Mouse (Mus musculus): Measurements from ENCODE around the gene Tmem211. TPM values are rescaled to one million over a fixed set of nuclear protein-coding genes. Genes with fewer than 3 reads are reported as not detected.

Tmem211 gene
- polyA plus RNA-seq, 1 experiment from 2014 or later, result 0.46 TPM

DNA sequence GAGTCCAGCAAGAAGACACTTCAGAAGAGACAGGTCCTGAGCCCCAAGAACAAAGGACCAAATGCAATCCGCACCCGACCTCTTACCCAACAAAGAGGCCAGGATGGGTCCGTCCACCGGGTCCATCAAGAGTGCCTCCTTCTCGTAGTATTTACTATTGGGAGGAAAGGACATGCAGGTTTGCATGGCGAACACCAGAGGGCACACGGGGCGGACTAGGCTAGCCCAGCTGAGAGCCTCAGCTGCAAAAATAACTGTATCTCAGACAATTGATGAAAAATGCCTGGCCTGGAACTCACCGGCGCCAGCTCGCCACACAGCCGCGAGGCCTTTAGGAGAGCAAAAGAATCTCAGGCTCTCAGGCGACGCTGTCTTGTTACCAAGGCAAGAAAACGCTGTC is 58.8 kb downstream of the Tmem211 start:
- ATAC-seq (ENCODE audit: low FRiP score, low TSS enrichment) (no peak), DNase-seq (ENCODE audit: low spot score) (no peak)
- Histone ChIP-seq H3K27ac (replicated peaks) (no peak overlapping the region), H3K27me3 (ENCODE audit: control insufficient read depth, insufficient read depth, low read length) (peaks cover 7% of the 10 kb centered on the region; the same call in 1 of the 2 replicates), H3K4me3 (ENCODE audit: low read depth, low read length) (no peak overlapping the region), H3K4me1 (replicated peaks; ENCODE audit: control insufficient read depth, insufficient read depth) (no peaks in the 10 kb centered on the region), H3K36me3 (ENCODE audit: control insufficient read depth, insufficient read depth, low read length) (no peaks in the 10 kb centered on the region), H3K9ac (ENCODE audit: low read length) (no peak overlapping the region), H3K4me2 (replicated peaks; ENCODE audit: low read depth) (no peak overlapping the region), H3K9me3 (ENCODE audit: control insufficient read depth, low read length) (no peaks in the 10 kb centered on the region)
- TF ChIP-seq EP300 (optimal IDR thresholded peaks at IDR 0.05), result no peak
- peak; percentile 36 for TF ChIP-seq CTCF (IDR thresholded peaks at IDR 0.05; ENCODE audit: low read depth)
- WGBS, result 58% methylated on average over 16 of the region's 16 CpGs

DNA sequence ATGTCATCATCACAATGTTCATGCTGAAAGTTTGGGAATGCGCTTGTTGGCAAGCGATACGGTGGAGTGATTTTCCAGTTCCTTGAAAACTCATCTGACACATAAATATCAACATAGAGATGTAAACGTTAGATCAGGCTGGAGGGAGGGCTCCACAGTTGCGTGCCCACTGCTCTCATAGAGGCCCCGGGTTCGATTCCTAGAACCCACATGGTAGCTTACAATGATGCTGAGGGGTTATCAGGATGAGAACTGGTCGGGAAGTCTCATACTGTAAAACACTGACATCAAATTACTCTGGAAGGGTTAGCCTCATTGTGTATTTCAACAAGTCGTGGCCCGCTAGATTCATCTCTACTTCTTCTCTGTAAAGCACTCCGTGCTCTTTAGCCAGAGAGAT is 59.3 kb downstream of the Tmem211 start:
- Histone ChIP-seq H3K4me3 (ENCODE audit: low read depth, low read length) (no peak overlapping the region), H3K36me3 (ENCODE audit: control insufficient read depth, insufficient read depth, low read length) (no peaks in the 10 kb centered on the region), H3K27me3 (ENCODE audit: control insufficient read depth, insufficient read depth, low read length) (peaks cover 7% of the 10 kb centered on the region; the same call in 1 of the 2 replicates), H3K4me2 (replicated peaks; ENCODE audit: low read depth) (no peak overlapping the region), H3K9me3 (ENCODE audit: control insufficient read depth, low read length) (no peaks in the 10 kb centered on the region), H3K27ac (replicated peaks) (no peak overlapping the region), H3K4me1 (replicated peaks; ENCODE audit: control insufficient read depth, insufficient read depth) (no peaks in the 10 kb centered on the region), H3K9ac (ENCODE audit: low read length) (no peak overlapping the region)
- WGBS, result 63% methylated on average over 11 of the region's 11 CpGs
- no peak for TF ChIP-seq CTCF (IDR thresholded peaks at IDR 0.05; ENCODE audit: low read depth)
- TF ChIP-seq EP300 (optimal IDR thresholded peaks at IDR 0.05), result no peak
- DNase-seq (ENCODE audit: low spot score) (no peak), ATAC-seq (ENCODE audit: low FRiP score, low TSS enrichment) (no peak)

DNA sequence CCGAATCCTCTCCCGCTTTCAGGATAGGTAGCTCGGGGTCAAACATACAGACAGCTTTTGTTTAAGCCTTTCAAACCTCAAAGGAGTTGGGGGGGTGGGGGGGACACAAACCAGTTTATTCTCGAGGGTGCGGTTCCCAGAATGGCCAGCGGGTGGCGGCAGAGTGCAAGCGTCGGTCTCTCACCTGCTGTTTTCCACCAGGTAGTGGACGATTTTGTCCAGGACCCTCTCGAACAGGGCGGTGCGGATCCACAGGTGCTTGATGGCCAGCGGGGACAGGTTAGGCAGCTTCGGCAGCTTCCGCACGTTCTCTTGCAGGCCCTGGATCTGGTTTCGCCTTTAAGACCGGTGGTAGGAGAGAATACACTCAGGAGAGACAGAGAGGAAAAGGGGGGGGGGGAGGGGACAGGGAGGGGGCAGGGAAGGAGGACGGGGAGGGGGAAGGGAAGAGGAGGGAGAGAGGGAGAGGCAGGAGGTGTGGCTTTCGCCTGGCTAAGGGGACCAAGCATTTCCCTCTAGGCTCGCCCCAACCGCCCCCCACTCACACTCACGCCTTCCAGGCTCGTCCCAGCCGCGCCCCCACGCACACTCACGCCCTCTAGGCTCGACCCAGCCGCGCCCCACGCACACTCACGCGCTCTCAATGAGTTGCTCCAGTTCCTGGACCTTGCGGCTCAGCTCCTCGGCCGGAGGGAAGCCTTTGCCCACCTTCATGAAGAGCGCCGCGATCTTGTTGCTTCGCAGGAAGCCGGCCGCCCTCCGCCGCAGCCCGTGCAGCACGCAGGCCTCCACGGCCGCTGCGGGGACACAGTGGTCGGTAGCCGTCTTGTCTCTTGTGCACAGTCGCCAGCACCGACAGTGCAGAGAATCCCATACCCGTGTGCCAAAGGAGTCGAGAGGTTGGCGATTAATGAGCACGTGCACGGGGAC is 60.1 kb downstream of the Tmem211 start:
- no peaks in the 10 kb centered on the region for H3K36me3 ChIP-seq (ENCODE audit: control insufficient read depth, insufficient read depth, low read length)
- no peak overlapping the region for H3K27ac ChIP-seq (replicated peaks)
- no peaks in the 10 kb centered on the region for H3K9me3 ChIP-seq (ENCODE audit: control insufficient read depth, low read length)
- H3K27me3 ChIP-seq (ENCODE audit: control insufficient read depth, insufficient read depth, low read length), result peaks cover 7% of the 10 kb centered on the region; the same call in 1 of the 2 replicates
- TF ChIP-seq EP300 (optimal IDR thresholded peaks at IDR 0.05) (no peak), CTCF (IDR thresholded peaks at IDR 0.05; ENCODE audit: low read depth) (peak; percentile 80)
- H3K4me2 ChIP-seq (replicated peaks; ENCODE audit: low read depth), result peak overlapping the region; percentile 23
- ATAC-seq (ENCODE audit: low FRiP score, low TSS enrichment) (no peak; the same call in 1 of the 2 replicates), DNase-seq (ENCODE audit: low spot score) (peak; percentile 76)
- no peak overlapping the region for H3K4me3 ChIP-seq (ENCODE audit: low read depth, low read length)
- WGBS, result 6% methylated on average over 55 of the region's 60 CpGs
- H3K9ac ChIP-seq (ENCODE audit: low read length), result no peak overlapping the region
- H3K4me1 ChIP-seq (replicated peaks; ENCODE audit: control insufficient read depth, insufficient read depth), result no peaks in the 10 kb centered on the region

DNA sequence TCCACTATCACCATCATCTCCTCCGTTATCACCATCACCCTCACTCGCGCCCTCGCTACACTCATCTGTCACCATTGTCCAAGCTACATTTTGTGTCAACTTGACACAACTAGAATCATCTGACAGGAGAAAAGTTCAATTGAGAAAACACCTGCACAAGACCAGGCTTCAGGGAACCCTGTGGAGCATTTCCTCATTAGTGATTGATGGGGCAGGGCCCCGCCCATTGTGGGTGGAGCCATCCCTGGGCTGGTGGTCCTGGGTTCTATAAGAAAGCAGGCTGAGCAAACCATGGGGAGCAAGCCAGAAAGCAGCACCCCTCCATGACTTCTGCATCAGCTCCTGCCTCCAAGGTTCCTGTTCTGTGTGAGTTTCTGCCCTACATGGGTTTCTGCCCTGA is 61.1 kb downstream of the Tmem211 start:
- peaks cover 7% of the 10 kb centered on the region; the same call in 1 of the 2 replicates for H3K27me3 ChIP-seq (ENCODE audit: control insufficient read depth, insufficient read depth, low read length)
- no peak overlapping the region for H3K4me2 ChIP-seq (replicated peaks; ENCODE audit: low read depth)
- TF ChIP-seq EP300 (optimal IDR thresholded peaks at IDR 0.05), result no peak
- no peak for TF ChIP-seq CTCF (IDR thresholded peaks at IDR 0.05; ENCODE audit: low read depth)
- no peak overlapping the region for H3K9ac ChIP-seq (ENCODE audit: low read length)
- no peak overlapping the region for H3K4me3 ChIP-seq (ENCODE audit: low read depth, low read length)
- 42% methylated on average over 5 of the region's 5 CpGs for WGBS
- H3K9me3 ChIP-seq (ENCODE audit: control insufficient read depth, low read length), result no peaks in the 10 kb centered on the region
- ATAC-seq (ENCODE audit: low FRiP score, low TSS enrichment), result no peak
- no peak overlapping the region for H3K27ac ChIP-seq (replicated peaks)
- no peaks in the 10 kb centered on the region for H3K4me1 ChIP-seq (replicated peaks; ENCODE audit: control insufficient read depth, insufficient read depth)
- no peak for DNase-seq (ENCODE audit: low spot score)
- no peaks in the 10 kb centered on the region for H3K36me3 ChIP-seq (ENCODE audit: control insufficient read depth, insufficient read depth, low read length)

DNA sequence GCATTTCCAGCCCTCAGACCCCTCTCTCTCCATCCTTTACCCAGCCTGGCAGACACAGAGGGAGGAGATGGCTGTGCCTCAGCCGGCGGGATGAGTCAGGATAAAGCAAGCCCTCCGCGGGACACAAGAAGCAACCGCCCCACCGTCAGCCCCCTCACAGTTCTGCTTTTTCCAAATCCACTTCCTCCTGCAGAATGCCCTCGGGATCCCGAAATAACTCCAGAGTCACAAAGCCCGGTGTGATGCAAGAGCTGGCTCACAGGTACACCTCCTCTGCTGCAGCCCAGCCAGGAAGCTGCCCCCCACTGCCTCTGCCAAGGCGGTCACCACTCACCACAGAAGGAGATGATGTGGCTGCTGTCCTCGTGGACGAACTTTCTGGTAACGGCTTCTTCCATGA is 61.8 kb downstream of the Tmem211 start:
- H3K27ac ChIP-seq (replicated peaks), result no peak overlapping the region
- H3K4me2 ChIP-seq (replicated peaks; ENCODE audit: low read depth), result no peak overlapping the region
- H3K9me3 ChIP-seq (ENCODE audit: control insufficient read depth, low read length), result no peaks in the 10 kb centered on the region
- DNase-seq (ENCODE audit: low spot score) (no peak), ATAC-seq (ENCODE audit: low FRiP score, low TSS enrichment) (no peak)
- no peaks in the 10 kb centered on the region for H3K4me1 ChIP-seq (replicated peaks; ENCODE audit: control insufficient read depth, insufficient read depth)
- no peak overlapping the region for H3K9ac ChIP-seq (ENCODE audit: low read length)
- TF ChIP-seq EP300 (optimal IDR thresholded peaks at IDR 0.05), result no peak
- no peak for TF ChIP-seq CTCF (IDR thresholded peaks at IDR 0.05; ENCODE audit: low read depth)
- no peak overlapping the region for H3K4me3 ChIP-seq (ENCODE audit: low read depth, low read length)
- H3K36me3 ChIP-seq (ENCODE audit: control insufficient read depth, insufficient read depth, low read length), result no peaks in the 10 kb centered on the region
- H3K27me3 ChIP-seq (ENCODE audit: control insufficient read depth, insufficient read depth, low read length), result peaks cover 7% of the 10 kb centered on the region; the same call in 1 of the 2 replicates
- 37% methylated on average over 13 of the region's 13 CpGs for WGBS

Other genes starting within 250 kb of the Tmem211 start
- 4.9 and 5.2 TPM in 2 replicates for gene Grk3, start 211.1 kb upstream of the Tmem211 start, polyA plus RNA-seq (2015; fragmentation: Nextera tagmentation; extraction: Ambion mirVana)
- not detected in 2 replicates for gene Crybb2, start 156.8 kb upstream of the Tmem211 start, polyA plus RNA-seq (2015; fragmentation: Nextera tagmentation; extraction: Ambion mirVana)
- 0.52 and 0.64 TPM in 2 replicates for gene Crybb3, start 145.3 kb upstream of the Tmem211 start, polyA plus RNA-seq (2015; fragmentation: Nextera tagmentation; extraction: Ambion mirVana)
- gene 2900026A02Rik, start 5.7 kb upstream of the Tmem211 start, polyA plus RNA-seq (2015; fragmentation: Nextera tagmentation; extraction: Ambion mirVana), result 5.3 and 6.2 TPM in 2 replicates
- gene Sgsm1, start 83.9 kb downstream of the Tmem211 start, polyA plus RNA-seq (2015; fragmentation: Nextera tagmentation; extraction: Ambion mirVana), result 3.2 and 4.2 TPM in 2 replicates
- gene Aym1, start 130.4 kb downstream of the Tmem211 start, polyA plus RNA-seq (2015; fragmentation: Nextera tagmentation; extraction: Ambion mirVana), result not detected in 2 replicates